17 mouse cellular contexts compared by ENCODE assay signal in genomic region chr1:72550317-72550716, GRCm38 (mm10). TPM values are rescaled to one million over a fixed set of nuclear protein-coding genes. Genes with fewer than 3 reads are reported as not detected.
"Had no signal": no experiment of that assay in that cellular context is flagged by ENCODE, and none has a peak within 500 bp of the region (broad histone marks: within the 10 kb centered on the region; RNA-seq: fewer than 3 reads in every experiment).

No protein-coding gene starts in this region.

- H3K36me3 ChIP-seq: liver, embryonic 15.5 days; lung, embryonic 15.5 days; midbrain, embryonic 10.5 days; midbrain, embryonic 12.5 days; neural tube, embryonic 12.5 days had no signal

- H3K4me3 ChIP-seq: liver, embryonic 15.5 days; lung, embryonic 15.5 days; midbrain, embryonic 10.5 days; midbrain, embryonic 12.5 days; neural tube, embryonic 12.5 days had no signal

- H3K27me3 ChIP-seq: liver, embryonic 15.5 days; lung, embryonic 15.5 days; midbrain, embryonic 12.5 days; neural tube, embryonic 12.5 days had no signal

- DNase-seq: liver, postnatal 0 days; lung, adult 2 months; lung, postnatal 4 days; midbrain, embryonic 14.5 days; retina, postnatal 1 day; right cerebral cortex, adult 18-20 months; right cerebral cortex, postnatal 25 days; right cerebral cortex, postnatal 4 days; spleen, adult 18-20 months; thymus, adult 2 months; thymus, postnatal 25 days; thymus, postnatal 4 days had no signal

- H3K4me2 ChIP-seq: liver, embryonic 15.5 days; lung, embryonic 15.5 days; midbrain, embryonic 12.5 days; neural tube, embryonic 12.5 days had no signal

RNA-seq across cellular contexts. Expression of gene March4, which starts 13.6 kb away (rescaled TPM):
- polyA plus RNA-seq: liver, embryonic 15.5 days; liver, postnatal 0 days; thymus, adult 2 months had no signal
